Mouse (Mus musculus) embryo, embryonic 11.5 days (tissue): ENCODE data around the gene Catsperg1.
"Not testable (repeated sequence)": the region's sequence is repeated elsewhere in the genome, so short reads cannot be mapped to it uniquely, and the experiment has no call there.

Source experiments
- DNase-seq: peaks from one replicate; pipeline ENCODE4 v3.0.0-alpha.2; 2012; ENCODE audit warnings: low read depth, low spot score

Gene Catsperg1

DNA sequence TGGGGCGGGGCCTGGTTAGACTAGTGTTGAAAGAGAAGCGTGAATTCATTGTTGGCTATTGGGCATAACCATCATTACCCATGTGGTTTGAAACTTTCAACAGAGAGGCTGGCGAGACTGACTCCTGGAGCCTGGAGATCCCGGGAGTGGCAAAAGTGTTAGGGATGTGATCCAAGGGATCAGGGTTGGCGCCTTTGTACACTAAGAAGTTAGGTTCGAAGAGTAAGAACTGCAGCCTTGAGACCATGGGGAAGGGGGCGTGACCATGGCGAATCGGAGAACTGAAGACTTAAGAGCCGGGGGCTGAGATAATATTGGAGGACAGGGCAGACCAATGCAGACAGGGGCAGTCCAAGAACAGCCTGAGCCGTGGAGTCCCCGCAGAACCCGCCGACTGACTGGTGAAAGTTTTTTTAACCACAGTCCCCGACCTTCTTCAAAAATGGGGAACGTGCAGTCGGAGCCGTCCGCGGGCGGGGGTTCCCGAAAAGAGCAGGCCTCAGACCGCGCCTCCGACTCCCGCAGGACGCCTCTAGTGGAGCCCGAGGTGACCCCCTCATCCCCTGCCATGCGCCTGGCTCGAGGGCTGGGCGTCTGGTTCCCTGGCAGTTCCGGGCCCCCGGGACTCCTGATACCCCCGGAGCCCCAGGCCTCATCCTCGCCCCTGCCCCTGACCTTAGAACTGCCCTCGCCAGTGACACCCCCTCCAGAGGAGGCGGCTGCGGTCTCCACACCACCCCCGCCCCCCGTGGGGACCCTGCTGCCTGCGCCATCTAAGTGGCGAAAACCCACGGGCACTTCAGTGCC is 42.9 kb downstream of the Catsperg1 start:
- DNase-seq = no peak

DNA sequence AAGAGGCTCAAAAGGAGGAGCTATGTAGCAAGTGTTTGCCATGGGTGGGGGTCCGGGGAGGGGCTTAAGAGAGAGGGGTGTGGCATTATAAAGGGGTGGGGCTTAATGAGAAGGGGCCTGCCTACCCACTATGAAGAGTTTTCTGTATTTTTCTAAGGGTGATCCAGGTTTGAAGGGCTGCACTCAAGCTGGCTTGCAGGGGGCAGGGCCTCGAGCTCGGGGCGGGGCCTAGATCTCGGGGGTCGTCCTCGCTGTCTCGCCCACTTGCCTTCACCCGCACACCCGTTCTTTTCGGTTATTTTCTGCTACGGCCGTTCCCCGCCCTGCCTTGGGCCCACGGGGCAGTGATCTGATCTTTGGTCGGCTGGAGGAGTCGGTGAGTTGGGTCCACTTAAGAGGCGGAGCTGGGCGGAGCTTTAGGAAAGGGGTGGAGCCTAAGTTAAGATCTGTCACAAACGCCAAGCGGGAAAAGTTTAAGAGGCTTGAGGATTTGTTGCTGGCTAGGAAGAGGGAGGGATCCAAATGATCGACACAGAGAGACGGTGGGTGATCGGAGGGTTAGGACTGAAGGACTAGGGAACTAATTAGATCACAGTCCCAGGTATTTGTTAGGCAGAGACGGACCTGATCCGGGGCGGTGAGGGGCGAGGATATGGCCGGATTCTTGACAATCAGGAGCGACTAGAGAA is 43.6 kb downstream of the Catsperg1 start, which contains the start of the genes Ggn and Spred3:
Ggn (plus strand) TSS at position 145 of the 689 bp plus-strand sequence.
Spred3 (minus strand) TSS at position 346 of the 689 bp plus-strand sequence.
- peak; percentile 44 for DNase-seq

DNA sequence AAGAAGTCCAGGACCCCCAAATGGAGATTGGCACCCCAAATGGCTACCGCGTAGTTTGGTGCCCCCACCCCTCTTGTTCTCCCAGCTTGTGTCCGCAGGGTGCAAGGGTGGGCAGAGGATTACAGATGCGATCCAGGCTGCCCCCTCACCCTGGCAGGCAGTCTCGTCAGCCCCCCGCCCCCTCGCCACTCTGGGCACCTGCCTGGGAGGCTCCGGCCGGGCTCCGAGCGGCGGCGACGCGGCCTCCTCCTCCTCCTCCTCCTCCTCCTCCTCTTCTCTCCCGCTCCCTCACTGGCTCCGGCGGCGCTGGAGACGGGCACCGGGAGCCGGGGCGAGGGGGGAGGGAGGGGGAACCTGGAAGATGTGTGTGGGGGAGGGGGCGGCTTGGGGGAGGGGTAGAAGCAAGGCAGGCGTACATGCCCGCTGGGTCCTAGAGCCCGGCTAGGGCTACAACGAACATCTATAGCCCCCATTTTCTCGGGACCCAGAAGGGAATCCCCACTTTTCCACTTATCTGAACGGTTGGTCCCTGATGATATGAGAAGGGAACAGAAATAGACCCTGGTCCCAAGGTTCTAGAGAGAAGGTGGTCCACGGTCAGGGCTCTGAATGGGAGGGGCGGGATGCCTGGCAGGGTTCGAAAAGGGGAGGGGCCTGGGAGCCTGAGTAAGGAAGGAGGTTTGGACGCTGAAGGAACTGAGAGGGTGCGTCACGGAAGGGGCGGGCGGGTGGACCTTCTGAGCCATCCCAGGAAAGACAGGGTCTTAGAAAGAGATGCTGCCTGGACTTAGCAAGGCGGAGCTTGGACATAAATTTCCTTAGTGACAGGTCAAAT is 44.4 kb downstream of the Catsperg1 start:
- peak; percentile 83 for DNase-seq

DNA sequence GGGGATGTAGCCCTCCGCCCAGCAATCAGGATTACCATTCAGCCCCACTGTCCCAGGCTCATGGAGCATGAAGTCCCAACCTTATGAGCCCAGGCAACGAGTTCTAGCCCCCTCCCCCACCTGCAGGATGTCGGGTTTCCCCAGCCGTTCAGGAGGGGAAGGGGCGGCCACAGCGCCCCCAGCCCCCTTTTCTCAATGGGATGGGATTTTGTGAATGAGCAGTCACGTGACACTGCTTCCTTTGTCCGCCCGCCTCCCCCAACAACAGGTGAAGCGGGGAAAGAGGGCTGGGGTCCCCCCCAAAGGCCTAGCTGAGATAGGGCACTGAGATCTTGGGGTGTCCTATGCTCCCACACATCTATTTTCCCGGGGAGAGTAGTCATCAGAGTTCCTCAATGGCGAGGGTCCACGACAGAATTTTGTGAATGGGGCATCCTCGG is 45.0 kb downstream of the Catsperg1 start:
- DNase-seq = no peak

DNA sequence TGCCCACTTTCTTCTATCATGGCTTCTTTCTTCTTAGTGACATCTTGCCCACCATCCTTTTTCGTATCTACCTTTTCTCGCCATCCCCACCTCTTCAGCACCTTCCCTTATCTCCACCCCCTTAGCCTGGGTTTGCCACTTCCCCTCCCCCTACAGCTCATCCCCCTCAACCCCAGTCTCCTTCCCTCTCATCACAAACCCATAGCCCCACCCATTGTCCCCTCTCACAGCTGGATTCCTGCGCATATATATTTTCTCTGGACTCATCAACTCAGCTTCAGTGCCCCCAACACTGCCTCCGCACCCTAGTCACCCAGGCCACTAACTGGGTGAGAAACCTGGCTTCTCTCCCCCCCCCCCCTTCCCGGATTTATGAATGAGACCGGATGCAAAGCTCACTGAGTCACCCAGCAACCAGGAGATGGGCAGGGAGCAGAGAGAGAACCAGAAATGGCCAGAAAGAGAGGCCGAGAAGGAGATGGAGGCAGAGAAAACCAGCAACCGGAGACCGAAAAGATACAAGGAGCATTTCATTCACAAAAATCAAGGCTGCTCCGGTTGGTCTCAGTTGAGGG is 45.6 kb downstream of the Catsperg1 start:
- DNase-seq = no peak

DNA sequence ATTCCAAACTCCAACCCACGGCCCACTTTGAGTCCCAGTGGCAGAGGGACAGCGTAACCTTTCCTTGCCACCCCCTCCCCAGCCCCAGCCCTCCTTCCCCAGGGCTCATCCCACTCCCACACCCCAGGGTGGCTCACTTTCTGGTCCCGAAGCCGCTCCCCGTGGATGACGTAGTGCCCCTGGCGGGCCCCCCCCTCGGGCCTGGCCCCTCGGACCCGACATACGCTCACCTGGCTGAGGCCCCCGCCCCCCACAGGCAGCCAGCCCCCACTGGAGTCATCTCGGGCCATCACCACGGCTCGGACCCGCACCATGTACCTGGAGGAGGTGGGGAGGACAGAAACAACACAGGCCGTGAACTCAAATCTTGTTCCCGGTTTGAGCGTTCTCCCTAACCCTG is 46.2 kb downstream of the Catsperg1 start:
- no peak for DNase-seq

DNA sequence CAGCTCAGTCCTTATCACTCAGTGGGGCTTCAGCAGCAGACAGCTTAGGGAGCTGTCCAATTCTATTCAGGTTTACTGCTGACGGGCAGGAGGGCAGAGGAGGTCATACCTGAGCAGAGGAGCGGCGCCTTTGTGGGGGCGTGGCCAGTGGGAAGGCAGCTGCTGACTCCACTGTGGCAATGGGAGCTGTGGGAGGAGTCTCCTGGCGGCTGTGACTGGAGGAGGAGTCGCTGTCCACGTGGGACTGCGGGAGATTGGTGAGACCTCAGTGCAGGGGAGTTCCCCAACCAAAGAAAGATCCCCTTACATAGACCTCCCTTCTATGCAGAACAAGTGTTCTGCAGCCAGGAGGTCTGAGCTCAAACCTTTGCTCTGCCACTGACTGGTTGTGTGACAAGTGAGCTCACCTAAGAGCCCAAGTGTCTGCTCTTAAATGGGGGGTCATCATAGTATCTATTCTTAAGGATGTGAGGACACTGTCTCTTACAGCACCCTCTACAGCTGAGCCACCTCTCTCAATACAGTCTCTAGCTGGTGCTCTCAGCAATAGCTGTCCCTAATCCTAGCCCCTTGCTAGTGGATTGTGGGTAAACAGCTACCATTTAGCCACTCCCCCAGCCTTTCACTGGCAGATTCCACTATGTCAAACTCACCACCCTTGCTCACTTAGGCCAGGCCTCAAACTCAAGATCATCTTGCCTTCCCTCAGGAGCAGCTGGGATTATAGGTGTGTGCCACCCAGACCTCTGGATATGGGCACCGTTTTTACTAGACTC is 50.9 kb downstream of the Catsperg1 start:
- no peak for DNase-seq

DNA sequence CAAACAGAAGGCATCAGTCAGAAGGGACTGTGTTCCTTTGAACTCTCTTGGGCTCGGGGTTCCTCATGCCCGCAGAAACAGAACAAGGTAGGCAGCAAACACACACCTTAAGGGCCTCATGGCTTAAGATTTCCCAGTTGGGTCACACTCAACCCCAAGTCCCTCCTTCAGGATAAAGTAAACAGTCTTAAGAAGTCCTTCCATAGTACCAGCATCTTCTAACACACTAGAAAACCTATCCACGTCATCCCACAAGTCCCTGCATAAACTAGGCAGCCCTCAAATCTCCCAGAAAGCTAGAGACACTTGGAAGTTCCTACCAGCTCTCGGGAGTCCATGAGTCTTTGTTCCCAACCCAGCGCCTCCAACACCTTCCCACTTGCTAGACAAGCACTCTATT is 51.5 kb downstream of the Catsperg1 start:
- no peak for DNase-seq

DNA sequence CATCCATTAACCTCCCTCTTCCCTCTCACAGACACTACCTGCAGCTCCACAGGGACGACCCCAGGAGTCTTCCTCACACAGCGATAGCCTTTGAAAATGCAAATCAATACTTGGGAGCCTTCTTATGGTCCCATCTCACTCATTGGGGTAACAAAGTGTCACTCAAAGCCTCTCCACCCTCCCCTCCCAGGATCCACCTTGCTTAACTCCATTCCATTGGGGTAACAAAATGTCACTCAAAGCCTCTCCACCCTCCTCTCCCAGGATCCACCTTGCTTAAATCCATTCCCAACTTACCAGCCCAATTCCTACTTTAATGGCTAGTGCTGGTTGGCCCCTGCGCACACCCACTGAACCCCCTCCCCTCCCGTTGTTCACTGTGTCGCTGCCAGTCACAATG is 55.6 kb downstream of the Catsperg1 start:
- DNase-seq = no peak

DNA sequence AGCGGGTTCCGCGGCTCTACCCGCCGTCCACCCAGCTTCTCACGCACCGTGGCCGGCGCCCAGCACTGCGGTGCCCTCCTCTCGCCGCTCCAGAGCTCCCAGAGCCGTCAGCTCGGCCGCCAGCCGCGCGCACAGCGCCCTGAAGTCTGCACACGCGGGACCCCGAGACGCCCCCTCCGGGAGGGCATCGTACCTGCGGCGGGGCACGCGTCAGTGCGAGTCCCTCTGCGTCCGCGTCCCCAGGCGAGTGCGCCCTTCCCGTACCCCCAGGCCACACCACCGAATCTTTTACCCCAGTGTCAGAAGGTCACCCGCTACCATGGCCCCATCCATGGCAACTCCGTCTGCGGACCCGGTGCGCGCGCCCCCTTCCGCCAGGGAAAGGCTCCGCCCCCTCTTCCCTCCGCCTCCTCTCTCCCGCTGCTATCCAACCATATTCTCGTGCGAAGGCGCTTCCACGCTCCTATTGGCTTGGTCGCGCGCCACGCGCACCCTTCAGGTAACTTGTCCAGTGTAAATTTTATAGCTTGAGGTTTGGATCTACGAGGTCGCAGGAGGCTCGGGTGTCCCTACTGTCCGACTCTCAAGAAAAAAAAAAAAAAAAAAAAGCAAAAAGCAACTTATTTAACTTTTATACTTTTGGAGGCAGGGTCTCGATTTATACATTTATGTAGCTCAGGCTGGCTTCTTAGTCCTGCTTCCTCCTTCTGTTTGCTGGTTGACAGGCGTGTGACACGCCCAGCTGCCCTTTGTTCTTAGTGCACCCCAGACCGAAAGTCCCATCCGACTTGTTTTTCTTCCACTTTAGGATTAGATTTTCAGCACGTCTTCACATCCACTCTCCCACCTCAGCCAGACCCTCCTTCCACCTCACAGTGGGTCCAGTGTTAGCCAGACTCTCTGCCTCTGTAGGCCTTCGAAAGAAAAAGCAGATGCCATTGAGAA is 57.7 kb downstream of the Catsperg1 start, which contains the start of gene Fam98c:
Fam98c (minus strand) TSS at position 397 of the 945 bp plus-strand sequence.
- DNase-seq = peak; percentile 67

DNA sequence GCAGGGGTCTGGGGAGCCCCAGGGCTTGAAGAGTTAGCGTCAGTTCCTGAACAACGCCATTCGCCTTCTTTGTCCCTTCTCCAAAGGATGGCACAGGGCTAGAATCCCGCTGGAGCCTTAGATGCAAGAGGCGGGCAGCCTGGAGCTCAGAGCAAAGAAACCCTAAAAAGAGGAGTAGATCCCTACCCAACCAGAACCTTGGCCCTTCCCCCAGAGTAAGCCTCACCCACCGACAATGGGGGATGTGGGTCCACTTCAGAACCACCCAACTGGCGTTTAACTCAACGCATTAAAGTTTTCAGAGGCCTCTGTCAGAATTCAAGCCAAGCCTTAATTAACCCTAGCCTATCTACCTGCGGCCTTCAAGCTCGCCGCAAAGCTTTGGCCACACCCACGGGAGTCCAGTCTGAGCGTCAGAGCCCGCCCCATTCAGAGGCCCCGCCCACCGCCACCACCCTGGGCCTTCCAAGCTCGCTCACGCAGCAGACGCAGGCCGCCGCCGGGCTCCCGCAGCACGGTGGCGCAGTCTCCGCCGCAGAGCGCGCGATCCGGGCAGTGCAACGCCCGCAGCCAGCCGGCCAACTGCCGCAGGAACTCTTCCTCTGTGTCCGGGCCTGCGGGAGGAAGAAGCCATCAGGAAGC is 58.5 kb downstream of the Catsperg1 start:
- DNase-seq = peak; percentile 73

DNA sequence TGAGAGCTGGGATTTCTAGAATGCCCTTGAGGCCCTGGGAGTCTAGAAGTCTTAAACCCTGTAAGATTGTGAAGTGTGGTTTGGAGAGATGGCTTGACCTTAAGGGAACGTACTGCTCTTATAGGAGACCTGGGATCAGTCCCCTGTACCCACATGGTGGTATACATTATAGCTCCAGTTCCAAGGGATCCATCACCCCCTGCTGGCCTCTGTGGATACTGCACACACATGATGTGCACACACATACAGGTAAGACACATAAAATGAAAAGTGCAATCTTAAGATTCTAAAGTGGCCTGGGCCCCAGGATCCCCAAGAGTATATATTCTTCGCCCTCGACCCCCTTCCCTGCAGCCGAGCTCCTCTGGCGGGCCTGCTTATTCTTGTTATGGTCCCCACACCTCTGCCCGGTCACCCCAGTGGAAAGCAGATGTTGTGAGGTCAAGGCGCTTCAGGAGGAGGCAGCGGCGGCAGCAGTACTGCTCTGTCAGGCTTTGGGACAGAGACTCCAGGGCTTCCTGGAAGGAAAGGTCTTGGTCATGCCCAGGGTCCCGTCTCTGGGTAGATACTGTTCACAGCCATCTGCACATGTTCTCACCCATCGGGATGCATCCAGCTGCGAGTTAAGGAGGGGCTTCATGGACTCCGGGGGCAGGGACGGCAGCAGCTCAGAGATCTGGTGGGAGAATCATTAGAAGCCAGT is 59.7 kb downstream of the Catsperg1 start:
- no peak for DNase-seq

DNA sequence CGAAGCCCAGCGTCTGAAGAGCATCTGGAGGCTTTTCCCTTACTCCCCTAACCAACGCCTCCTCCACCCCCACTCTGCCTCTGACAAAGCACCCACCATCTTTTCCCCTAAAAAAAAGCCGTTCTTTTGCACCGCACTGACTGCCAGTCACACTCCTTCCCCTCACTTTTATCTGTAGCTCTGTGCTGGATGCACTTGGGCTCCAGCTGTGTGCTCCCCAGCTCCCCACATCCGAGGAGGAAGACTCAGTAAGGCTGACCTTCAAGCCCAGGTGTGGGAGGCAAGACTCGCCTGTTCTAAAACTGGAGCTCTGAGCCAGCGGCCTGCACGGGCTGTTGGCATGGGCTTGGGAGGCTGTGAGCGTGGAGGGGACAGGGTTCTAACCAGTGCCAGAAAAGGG is 62.3 kb downstream of the Catsperg1 start:
- no peak for DNase-seq

DNA sequence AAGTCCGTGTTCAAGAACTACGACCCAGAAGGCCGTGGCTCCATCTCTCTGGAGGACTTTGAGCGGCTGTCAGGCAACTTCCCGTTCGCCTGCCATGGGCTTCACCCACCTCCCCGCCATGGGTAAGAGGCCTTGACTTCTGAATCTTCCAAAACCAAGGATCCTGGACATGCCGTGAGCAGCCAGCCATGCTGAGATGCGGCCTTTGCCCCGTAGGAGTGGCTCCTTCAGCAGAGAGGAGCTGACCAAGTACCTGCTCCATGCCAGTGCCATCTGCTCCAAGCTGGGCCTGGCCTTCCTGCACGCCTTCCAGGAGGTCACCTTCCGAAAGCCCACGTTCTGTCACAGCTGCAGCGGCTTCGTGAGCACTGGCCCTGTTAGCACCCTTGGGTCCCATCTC is 65.1 kb downstream of the Catsperg1 start:
- no peak for DNase-seq

DNA sequence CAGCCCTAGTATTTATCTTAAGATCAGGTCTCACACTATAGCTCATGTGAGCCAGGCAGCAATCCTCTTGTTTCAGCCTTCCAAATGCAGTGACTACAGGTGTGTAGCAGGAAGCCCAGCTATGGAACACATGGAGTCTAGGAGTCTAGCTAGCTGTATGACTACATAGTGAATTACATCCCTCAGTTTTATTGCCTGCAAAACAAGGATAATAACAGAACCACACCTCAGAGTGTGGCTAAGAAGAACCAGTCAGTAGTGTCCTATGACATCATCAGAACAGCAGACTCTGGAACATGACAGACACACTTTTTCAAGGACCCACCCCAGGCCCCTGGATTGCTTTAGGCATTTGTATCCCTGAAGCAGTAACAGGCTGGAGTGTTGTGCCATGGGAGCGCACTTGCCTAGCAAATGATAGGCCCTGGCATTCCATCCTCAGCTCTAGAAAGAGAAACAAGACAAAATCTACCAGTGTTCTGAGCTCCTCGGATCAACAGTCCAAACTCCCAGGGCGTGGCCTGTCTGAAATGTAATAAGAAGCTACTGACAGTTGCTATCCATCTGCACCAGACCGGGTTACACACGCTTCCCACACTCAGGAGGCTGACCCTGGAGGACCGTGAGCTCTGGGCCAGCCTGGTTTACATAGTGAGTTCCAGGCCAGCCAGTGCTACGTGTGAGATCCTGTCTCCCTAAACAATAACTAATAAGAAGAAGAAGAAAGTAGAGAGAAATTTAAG is 67.0 kb downstream of the Catsperg1 start:
- no peak for DNase-seq

DNA sequence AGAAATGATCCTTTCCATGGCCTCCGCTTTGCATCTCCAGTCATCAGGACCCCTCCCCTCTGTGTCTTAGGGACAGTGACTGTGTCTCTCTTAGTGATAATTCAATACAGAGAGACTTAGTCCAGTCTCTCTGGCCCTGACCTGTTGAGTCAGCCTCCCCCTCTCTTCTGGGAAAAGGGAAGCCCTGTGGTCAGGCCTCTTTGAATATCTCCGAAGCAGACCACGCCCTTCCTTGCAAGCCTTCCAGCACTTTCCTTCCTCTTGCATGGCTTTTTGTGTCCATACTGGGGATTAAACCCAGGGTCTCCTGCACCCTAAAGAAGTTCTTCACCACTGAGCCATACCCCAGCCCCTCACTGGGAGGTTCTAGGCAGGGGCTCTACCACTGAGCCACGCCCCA is 69.8 kb downstream of the Catsperg1 start:
- DNase-seq = no peak

DNA sequence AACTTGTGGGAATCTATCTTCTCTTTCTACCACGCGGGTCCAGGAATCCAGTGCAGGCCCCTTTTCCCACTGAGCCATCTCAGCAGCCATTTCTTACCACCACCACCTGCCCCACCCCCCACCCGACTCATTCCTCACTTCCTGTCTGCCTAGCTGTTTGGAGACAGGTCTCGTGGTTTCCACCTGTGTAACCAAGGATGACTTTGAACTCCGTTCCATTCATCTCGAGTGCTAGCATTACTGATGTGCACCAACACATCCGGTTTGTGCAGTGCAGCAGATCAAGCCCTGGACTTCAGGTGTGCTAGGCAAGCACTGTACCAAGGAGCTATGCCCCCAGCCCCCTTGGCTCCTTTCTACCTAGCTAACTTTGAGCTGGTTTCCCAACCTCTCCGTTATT is 72.4 kb downstream of the Catsperg1 start:
- no peak for DNase-seq

DNA sequence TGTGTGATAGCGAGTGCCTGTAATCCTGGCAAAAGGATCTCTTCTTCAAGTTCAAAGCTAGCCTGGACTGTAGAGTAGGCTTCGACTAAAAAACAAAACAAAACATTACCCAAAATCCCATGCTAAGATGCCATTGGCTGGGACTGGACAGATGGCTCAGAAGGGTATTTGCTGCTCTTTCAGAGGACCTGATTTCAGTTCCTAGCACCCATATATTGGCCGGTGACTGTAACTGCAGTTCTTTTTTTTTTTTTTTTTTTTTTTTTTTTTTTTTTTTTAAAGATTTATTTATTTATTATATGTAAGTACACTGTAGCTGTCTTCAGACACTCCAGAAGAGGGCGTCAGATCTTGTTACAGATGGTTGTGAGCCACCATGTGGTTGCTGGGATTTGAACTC is 74.6 kb downstream of the Catsperg1 start:
- DNase-seq = not testable (repeated sequence)
